Mouse (Mus musculus) cerebellum, adult 2 months (tissue): ENCODE results near the gene Gm2956.
"Not testable (repeated sequence)": the region's sequence is repeated elsewhere in the genome, so short reads cannot be mapped to it uniquely, and the experiment has no call there.

ENCODE experiments used
- CTCF ChIP-seq: fragments of 200-500 bp; IDR thresholded peaks from 2 replicates; pipeline ENCODE4 v1.5.1; 2011; ENCODE audit warnings: low read depth, mild to moderate bottlenecking, control low read depth, low read length, moderate library complexity, borderline replicate concordance; ENCODE audit not compliant: insufficient read depth
- POLR2A ChIP-seq: fragments of 200-500 bp; IDR thresholded peaks from 2 replicates; pipeline ENCODE4 v1.6.1; 2011; ENCODE audit warnings: low read length, control low read depth, borderline replicate concordance; ENCODE audit not compliant: insufficient read depth

DNA sequence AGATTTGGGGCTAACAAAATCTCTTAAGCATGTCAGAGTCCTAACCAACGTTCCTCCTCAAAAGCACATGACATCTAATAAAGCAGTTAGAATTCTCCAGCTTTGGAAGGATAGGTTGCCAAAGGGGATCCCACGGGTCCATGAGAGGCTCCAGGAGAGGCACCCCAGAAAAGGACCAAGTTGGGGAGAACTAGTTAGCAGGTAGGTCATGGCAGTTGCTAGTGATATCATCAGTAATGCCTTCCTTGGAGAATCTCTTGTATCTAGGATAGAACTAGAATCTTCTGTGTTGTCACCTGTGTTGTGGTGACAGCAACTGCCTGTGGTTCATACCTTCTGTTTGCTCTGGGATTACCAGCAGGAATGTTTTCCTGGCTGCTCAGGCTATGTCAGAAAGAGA, 62.4 kb downstream of the Gm2956 start, which contains the start of gene Gm10413:
- not testable (repeated sequence) for TF ChIP-seq CTCF, POLR2A
